Mouse (Mus musculus): Measurements from ENCODE around the gene Ppm1b.

Gene Ppm1b

DNA sequence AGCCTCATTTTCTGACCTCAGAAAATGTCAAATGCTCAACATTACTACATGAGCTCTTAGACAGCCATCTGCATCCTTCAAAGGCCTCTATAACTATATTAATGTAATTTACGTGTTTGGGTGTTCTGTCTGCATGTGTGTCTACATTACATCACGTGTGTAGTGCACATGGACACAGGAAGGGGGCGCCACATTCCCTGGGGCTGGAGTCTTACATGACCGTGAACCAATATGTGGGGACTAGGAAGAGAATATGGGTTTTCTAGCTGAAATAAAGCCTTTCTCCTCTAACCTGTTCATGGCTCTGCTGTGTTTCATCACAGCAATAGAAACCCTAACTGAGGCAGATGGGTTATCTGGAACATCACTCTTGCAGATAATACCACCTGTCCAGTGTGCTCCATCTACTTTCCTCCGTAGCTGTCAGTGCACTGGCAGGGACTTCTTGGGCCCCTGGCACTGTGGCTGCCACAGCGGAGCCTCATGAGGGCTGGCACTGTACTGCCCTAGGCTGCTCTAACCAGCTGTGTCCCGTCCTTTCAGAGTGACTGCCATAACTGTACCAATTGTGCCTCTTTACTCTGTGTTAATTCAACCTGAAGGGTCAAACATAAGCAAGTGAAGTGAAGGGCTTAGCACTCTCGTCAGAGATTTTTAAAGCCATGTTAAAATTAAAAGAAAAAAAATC, 114.7 kb downstream of the Ppm1b start:
- DNase-seq (ENCODE audit: low spot score in 2 of 2): no peak

DNA sequence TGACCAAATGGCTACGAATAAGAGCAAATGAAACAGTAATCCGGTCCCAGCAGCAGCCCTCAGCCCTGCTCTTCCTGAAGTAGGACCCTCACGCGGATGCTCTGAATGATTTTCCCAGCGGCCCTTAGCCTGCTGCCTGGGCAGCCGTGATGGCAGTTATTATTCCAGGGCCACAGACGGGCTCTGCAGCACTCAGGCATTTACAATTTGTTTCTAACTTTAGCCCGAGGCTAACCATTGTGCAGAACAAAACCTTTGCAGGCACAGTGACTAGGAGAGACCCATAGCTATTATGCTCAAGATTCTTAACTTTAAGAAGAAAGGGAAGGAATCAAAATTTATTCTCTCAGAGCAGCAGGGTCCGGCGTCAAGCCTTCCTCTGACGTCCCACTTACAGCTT, 115.8 kb downstream of the Ppm1b start:
- DNase-seq (ENCODE audit: low spot score in 2 of 2): no peak

DNA sequence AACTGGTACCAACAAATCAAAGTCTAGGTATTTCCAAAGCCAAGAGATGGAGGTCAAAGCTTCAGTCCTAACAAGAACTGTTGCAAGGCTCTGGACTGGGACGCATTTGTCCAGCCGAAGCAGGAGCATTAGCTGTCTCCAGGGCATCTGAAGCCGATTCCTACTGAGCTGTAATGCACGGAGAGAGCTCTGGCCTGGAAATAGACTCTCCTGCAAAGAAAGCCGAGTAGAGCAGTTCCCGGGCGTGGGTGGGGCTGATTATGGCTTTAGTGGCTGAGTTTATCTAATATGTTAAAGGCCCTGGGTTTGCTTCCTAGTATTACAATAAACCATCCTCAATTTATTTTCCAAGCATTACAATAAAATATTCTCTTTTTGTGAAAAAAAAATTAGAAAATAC, 116.7 kb downstream of the Ppm1b start:
- DNase-seq (ENCODE audit: low spot score in 2 of 2): no peak

Measured in heart, adult 9 months (tissue).